Mouse (Mus musculus): ENCODE measurements around the gene Usp40. TPM values are rescaled to one million over a fixed set of nuclear protein-coding genes. Genes with fewer than 3 reads are reported as not detected.
A peak's percentile ranks its signal among the peaks of the same experiment; 100 is the strongest.
"Not testable (repeated sequence)": the region's sequence is repeated elsewhere in the genome, so short reads cannot be mapped to it uniquely, and the experiment has no call there.

Usp40 gene
- total RNA-seq (2014; fragmentation: Nextera tagmentation): 12.7 and 16.0 TPM in 2 replicates
- total RNA-seq (2017): 11.5 and 14.8 TPM in 2 replicates

- ATAC-seq (replicated peaks; ENCODE audit: low FRiP score, low TSS enrichment, poor library complexity, severe bottlenecking): peak; percentile 95
Observed at GRCm38 (mm10) chr1:88008211-88008697, at the start of gene Usp40. Usp40 (minus strand) TSS chr1:88008551.

DNA sequence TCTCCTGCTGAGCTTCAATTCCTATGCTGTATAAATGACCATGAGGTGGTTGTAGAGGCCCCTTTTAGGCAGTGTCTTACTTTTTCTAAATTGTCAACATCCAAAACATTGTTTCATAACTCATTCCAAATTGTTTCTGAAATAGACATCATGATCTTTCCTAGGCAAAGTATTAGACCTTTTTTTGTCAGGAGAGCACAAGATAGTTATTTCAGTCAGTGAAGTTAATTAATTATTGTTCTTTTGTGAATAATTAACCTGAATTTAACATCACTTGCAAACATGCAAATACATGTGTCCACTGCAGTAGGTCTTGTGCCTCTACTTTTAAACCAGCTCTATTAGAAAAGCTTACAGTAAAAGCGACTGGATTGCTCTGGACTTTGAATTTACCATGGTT lies 46.7 kb upstream of the Usp40 start, which contains the start of gene Ugt1a10:
TSS of gene Ugt1a10 (plus strand) at position 301 of the 400 bp plus-strand sequence.
- no peak for ATAC-seq (replicated peaks; ENCODE audit: low FRiP score, low TSS enrichment, poor library complexity, severe bottlenecking)

DNA sequence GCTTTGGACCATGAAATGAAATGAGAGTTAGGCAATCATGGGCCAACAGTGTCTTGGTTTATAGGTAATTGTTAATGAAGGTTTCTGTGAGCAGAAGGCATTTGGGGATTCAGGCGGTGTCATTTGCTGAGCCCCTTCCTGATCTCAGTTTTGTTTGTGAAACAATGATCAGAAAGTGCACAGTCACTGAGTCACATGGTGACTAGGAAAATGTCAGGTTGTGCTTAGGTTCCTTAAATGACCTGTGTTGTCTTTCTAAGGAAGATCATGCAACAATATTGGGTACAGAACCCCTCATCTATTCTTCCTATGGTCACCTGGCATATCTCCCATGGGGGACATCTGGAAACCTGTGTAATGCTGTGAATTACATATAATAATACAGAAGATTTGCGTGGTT lies 39.1 kb upstream of the Usp40 start:
- ATAC-seq (replicated peaks; ENCODE audit: low FRiP score, low TSS enrichment, poor library complexity, severe bottlenecking): not testable (repeated sequence)

- ATAC-seq (replicated peaks; ENCODE audit: low FRiP score, low TSS enrichment, poor library complexity, severe bottlenecking): not testable (repeated sequence)
Observed at GRCm38 (mm10) chr1:88044832-88045437, 36.6 kb upstream of the Usp40 start.

DNA sequence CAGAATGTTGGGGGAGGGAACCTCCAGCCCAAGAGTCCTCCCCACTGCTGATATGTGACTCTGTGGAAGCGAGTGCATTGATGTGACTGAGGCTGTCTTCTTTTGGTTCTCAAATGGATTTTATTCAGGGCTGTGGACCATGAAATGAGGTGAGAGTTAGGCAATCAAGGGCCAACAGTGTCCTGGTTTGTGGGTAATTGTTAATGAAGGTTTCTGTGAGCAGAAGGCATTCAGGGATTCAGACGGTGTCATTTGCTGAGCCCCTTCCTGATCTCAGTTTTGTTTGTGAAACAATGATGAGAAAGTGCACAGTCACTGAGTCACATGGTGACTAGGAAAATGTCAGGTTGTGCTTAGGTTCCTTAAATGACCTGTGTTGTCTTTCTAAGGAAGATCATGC lies 34.7 kb upstream of the Usp40 start:
- not testable (repeated sequence) for ATAC-seq (replicated peaks; ENCODE audit: low FRiP score, low TSS enrichment, poor library complexity, severe bottlenecking)

DNA sequence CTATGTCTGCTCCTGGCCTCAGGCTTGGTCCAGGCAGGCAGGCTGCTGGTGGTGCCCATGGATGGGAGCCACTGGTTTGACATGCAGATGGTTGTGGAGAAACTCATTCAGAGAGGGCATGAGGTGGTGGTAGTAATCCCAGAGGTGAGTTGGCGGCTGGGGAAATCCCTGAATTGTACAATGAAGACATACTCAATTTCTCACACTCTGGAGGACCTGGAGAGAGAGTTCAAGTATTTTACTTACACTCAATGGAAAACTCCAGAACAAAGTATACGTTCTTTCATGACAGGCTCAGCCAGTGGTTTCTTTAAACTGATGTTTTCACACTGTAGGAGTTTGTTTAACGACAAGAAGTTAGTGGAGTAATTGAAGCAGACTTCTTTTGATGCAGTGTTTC lies 16.9 kb upstream of the Usp40 start:
- not testable (repeated sequence) for ATAC-seq (replicated peaks; ENCODE audit: low FRiP score, low TSS enrichment, poor library complexity, severe bottlenecking)

DNA sequence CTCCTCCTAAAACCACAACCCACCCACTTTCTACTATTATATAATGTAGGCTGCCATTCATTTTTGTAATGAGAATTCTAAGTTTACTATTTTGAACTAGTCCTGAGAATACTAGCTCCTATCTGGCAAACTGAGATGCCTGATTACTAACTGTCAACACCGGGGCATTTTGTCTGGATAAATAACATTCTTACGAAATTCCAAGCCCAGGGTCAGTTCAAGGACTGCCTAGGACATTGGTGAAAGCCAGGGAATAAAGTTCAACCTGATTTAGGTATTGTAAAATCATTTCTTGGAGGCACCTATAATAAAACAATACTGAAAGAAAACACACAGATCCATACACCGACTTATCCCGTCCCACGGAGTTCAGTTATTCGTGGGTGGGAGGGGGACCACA lies 7.0 kb upstream of the Usp40 start:
- no peak for ATAC-seq (replicated peaks; ENCODE audit: low FRiP score, low TSS enrichment, poor library complexity, severe bottlenecking)

DNA sequence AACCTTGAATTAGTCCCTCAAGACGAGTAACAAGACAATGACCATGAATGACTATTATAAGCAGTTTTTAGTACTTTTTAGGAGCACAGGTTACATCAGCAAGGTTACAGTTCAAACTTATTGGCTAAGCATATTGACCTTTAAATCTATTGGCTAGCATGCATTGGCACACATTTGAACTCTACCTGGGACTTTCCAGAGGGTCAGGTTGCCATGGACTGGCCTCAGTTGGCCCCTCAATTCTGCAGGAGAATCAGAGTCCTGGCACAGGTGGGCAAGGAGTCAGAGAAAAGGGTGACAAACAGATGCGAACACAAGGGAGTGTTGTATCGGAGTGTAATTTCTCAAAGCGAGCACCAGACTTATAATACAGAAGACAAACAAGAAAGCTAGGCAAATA lies 6.3 kb upstream of the Usp40 start:
- no peak for ATAC-seq (replicated peaks; ENCODE audit: low FRiP score, low TSS enrichment, poor library complexity, severe bottlenecking)

DNA sequence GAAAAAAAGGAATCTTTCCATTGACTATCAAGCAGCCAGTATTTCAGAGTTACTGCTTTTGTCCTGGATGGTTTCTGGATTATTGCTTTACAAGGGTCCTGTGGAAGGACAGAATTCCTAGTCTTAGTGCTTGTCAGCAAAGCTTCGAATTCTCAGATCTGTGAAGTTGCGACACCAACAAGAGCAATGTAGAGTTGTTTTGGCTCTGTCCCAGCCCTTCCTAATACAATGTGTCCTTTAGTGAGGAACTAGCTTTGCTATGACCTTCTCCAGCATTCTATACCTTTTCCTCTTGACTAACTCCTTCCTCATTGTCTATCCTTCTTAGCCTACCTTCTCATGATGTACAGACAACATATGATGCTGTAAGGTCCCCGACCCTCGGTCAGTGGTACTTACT lies 5.8 kb upstream of the Usp40 start:
- no peak for ATAC-seq (replicated peaks; ENCODE audit: low FRiP score, low TSS enrichment, poor library complexity, severe bottlenecking)

GRCm38 (mm10) chr1:88013726-88014125 lies 5.4 kb upstream of the Usp40 start:
- ATAC-seq (replicated peaks; ENCODE audit: low FRiP score, low TSS enrichment, poor library complexity, severe bottlenecking): no peak

DNA sequence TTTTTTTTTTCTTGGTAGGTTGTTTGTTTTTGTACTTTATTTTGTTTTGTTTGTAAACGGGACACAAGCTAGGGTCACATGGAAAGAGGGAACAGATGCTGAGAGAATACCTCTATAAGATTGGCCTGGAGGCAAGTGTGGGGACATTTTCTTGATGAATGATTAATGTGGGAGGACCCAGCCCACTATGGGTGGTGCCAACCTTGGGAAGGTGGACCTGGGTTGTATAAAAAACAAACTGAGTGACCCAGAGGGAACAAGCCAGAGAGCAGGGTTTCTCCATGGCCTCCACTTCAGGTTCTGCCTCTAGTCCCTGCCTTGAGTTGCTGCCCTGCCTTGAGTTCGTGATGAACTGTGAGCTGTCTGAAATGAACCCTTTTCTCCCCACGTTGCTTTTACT lies 1.2 kb upstream of the Usp40 start:
- ATAC-seq (replicated peaks; ENCODE audit: low FRiP score, low TSS enrichment, poor library complexity, severe bottlenecking): no peak

- ATAC-seq (replicated peaks; ENCODE audit: low FRiP score, low TSS enrichment, poor library complexity, severe bottlenecking): 0 out of 2 replicates have a peak, but pooled peaks have one; percentile 27
Observed at GRCm38 (mm10) chr1:88008735-88009134, 384 bp upstream of the Usp40 start.

- peak; percentile 19; the same call in 1 of the 2 replicates for ATAC-seq (replicated peaks; ENCODE audit: low FRiP score, low TSS enrichment, poor library complexity, severe bottlenecking)
Observed at GRCm38 (mm10) chr1:88007692-88008210, 600 bp downstream of the Usp40 start.

DNA sequence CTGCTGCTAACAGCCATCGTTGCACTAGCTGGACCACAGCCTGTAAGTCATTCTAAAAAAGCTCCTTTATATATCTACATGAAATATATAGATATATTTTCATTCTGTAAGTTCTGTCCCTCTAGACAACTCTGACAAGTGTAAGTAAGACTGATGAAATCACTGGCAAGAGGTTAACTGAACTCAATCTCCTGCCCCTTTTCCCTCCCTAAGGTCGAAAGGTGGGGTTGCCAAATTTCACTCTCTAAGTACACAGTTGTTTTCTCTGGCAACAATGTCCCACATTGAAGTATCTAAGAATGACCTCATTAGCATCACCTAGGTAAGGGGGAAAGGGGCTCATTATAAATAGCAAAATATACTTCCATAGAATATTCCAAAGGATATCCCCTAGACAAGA lies 15.6 kb downstream of the Usp40 start:
- ATAC-seq (replicated peaks; ENCODE audit: low FRiP score, low TSS enrichment, poor library complexity, severe bottlenecking): no peak

DNA sequence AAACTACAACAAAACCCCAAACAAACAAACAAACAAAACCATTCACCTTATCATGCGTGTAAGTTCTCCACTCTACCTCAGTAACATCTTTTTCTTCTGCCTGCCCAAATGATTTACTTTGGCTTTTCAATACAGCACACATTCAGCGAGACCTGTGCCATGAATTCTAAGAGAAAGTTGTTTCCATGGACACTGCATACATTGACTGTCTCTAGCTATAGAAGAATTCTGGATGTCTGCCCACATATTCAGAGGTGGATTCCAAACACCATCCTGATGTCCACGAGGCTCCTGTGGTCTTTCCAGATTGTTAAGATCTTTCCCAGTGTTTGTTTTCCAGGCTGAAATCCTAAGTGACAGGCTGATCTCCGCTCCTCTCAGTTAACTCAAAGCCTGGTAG lies 26.1 kb downstream of the Usp40 start:
- no peak for ATAC-seq (replicated peaks; ENCODE audit: low FRiP score, low TSS enrichment, poor library complexity, severe bottlenecking)

GRCm38 (mm10) chr1:87970381-87970780 lies 38.0 kb downstream of the Usp40 start:
- ATAC-seq (replicated peaks; ENCODE audit: low FRiP score, low TSS enrichment, poor library complexity, severe bottlenecking): no peak

GRCm38 (mm10) chr1:87961459-87962167 lies 46.7 kb downstream of the Usp40 start:
- ATAC-seq (replicated peaks; ENCODE audit: low FRiP score, low TSS enrichment, poor library complexity, severe bottlenecking): peak; percentile 96

GRCm38 (mm10) chr1:87960752-87961151 lies 47.6 kb downstream of the Usp40 start:
- ATAC-seq (replicated peaks; ENCODE audit: low FRiP score, low TSS enrichment, poor library complexity, severe bottlenecking): peak; percentile 16; the same call in 1 of the 2 replicates

- no peak for ATAC-seq (replicated peaks; ENCODE audit: low FRiP score, low TSS enrichment, poor library complexity, severe bottlenecking)
Observed at GRCm38 (mm10) chr1:87959998-87960431, 48.3 kb downstream of the Usp40 start.

GRCm38 (mm10) chr1:87959532-87959931 lies 48.8 kb downstream of the Usp40 start:
- no peak for ATAC-seq (replicated peaks; ENCODE audit: low FRiP score, low TSS enrichment, poor library complexity, severe bottlenecking)
